Mouse (Mus musculus) right cerebral cortex, postnatal 4 days (tissue): Measurements from ENCODE around the gene Gm20715.
A peak's percentile ranks its signal among the peaks of the same experiment; 100 is the strongest.
"Not testable (repeated sequence)": the region's sequence is repeated elsewhere in the genome, so short reads cannot be mapped to it uniquely, and the experiment has no call there.

ENCODE experiments used
- DNase-seq: peaks from one replicate; pipeline ENCODE4 v3.0.0-alpha.2; 2022

The Gm20715 gene

DNA sequence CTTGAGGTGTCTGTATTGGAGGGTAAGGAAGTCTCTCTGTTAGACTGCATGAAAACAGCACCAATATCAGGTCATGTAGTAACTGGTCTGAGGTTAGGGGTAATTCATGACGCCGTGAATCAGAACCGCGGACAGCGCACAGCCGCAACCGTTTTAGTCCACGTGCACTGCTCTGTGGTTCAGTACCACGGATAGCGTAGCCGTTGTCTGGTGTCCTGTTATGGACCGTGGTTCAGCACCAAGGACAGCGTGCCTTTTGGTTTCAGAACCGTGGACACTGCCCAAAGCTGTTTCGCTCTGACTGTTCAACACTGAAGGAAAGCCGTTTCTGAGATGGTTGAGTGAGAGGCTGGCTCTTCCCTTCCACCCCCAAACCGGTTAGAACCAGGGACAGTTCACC, at the start of gene Gm20715:
TSS of gene Gm20715 (plus strand) at position 235 of the 400 bp plus-strand sequence.
- peak; percentile 76 for DNase-seq

DNA sequence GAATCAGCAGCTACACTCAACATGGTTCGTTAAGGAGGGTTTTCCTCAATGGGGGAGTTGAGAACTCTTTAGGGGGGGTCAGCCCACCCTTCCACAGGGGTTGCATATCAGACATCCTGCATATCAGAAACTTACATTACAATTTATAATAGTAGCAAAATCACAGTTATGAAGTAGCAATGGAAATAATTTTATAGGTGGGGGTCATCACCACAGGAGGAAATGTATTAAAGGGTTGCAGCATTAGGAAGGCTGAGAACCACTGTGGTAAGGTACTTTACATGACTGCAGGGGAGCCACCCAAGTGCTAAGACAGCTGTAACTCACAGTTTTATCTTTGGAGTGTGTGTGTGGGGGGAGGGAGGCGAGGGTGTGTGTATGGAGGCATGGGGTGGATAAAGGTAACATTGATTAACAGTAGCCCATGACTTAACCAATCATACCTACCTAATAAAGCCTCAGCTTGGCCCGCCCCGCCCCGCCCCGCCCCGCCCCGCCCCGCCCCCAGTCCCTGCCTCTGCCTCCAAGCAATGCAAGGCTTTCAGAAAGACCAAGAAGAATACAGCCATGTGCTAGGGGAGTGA, 49.5 kb upstream of the Gm20715 start:
- no peak for DNase-seq

DNA sequence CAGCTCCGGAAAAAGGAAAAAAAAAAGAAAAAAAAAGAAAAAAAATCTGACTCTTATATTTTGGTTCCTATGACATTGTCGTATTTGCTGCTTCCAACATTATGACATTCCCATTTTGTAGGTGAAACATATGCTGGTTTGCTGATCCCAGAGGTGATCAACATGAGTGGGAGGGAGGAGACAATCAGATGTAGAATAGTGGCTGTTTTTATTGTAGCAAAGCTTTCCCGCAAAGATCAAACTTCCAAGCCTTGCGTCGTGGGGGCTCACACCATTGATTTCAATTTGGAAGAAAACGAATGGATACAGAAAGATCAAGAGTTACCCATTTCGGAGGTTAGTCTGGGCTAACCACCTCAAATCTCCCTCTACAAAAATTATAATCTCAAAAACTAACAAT, 48.3 kb upstream of the Gm20715 start:
- no peak for DNase-seq

DNA sequence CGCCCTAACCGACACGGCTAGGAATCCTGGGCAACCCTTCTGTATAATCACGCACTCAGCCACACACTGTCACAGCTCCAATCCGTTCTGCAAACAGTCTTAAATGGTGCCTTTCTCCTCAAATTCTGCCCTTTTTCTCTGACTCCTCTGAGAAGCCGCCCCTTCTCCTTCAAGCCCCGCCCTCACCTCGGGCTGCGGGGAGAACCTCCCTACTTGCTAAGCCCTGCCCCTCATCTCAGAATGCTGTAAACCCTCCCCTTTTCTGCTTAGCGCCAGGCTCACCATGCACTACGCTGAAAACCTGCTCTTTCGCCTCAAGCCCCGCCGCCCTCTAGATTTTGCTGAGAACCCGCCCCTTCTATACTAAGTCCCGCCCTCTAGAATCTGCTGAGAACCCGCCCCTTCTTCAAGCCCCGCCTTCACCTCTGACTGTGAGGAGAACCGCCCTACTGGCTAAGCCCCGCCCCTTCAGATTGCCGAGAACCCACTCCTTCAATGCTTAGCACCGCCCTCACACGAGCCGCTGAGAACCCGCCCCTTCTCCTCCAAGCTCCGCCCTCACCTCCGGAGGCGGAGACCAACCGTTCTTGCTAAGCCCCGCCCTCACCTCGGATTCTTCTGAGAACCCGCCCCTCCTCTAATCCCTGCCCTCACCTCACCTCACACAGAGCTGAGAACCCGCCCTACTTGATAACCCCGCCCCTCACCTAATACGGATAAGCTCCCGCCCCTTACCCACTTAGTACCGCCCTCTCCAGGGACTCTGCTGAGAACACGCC, 47.6 kb upstream of the Gm20715 start:
- peak; percentile 95 for DNase-seq

DNA sequence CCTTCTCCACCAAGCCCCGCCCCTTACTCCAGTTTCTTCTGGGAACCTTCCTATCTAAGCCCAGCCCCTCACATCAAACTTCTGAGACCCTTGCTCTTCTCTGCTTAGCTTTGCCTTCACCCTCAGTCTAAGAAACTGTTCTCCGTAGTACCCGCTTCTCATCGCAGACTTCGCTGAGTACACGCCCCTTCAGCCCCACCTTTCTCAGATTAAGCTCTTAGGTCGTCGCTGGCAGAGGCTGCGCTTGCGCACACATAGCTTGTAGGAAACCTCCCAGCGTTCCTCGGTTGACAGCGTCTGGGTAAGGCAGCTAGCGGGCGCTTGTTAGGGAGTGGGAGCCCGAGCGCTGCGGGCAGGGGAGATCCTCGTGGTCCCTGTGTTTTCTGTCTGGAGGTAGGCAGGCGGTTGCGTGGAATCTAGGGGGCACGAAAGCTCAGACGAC, 47.0 kb upstream of the Gm20715 start, which contains the start of gene Zfp78:
TSS of gene Zfp78 (plus strand) at position 234 of the 442 bp plus-strand sequence.
- peak; percentile 77 for DNase-seq

DNA sequence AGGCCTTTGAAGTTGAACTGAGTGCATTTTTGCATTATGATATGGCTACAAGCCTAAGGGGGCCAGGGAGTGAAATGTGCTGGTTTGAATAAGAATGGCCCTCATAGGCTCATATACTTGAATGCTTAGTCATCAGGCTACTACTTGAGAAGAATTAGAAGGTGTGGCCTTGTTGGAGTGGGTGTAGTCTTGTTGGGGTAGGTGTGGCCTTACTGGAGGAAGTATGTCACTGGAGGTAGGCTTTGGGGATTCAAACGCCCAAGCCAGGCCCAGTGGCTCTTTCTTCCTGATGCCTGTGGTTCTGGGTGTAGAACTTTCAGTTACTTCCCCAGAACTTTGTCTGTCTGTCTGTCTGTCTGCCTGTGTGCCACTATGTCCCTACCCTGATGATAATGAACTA, 45.3 kb upstream of the Gm20715 start:
- DNase-seq, result no peak

DNA sequence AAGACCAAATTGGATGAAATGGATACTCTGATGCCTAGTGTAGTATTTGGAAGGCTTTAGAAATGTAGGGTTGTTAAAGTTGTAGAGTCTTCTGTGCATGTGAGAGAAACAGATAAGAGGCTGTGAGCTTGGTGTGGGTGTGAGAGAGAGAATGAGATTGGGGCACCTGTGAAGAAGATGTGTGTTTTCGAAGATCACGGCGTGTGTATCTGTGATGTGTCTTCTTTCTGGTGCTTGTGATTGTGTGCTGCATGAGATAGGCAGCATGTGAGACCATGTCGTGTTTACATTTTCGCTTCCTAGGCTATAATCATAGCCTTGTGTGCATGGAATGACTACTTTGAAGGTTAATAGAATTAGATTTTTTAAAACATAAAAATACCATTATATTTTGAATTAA, 42.9 kb upstream of the Gm20715 start:
- DNase-seq, result no peak

DNA sequence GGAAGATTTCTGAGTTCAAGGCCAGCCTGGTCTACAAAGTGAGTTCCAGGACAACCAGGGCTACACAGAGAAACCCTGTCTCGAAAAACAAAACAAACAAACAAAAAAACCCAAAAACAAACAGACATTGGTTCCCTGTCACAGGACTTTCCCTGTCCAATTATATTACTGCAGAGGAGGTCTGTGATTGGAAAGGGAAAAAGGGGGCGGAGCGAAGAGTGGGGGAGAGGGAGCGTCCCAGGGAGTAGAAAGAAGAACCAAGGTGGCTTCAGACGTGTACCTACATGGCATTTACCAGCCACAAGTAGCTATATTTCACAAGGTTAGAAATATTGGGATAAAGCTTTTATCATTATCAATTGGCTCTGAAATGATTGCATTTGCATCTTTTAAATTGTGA, 41.9 kb upstream of the Gm20715 start:
- not testable (repeated sequence) for DNase-seq

DNA sequence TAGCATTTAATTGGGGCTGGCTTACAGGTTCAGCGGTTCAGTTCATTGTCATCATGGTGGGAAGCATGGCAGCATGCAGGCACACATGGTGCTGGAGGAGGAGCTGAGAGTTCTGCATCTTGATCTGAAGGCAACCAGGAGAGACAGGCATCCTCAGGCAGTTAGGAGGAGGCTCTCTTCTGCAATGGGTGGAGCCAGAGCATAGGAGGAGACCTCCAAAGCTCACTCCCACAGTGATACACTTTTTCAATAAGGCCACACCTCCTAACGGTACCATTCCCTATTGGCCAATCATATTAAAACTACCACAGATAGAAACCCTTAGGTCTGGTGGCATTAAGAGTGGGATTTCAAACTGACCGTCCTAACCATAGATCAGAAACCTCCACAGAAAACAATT, 40.6 kb upstream of the Gm20715 start:
- no peak for DNase-seq

DNA sequence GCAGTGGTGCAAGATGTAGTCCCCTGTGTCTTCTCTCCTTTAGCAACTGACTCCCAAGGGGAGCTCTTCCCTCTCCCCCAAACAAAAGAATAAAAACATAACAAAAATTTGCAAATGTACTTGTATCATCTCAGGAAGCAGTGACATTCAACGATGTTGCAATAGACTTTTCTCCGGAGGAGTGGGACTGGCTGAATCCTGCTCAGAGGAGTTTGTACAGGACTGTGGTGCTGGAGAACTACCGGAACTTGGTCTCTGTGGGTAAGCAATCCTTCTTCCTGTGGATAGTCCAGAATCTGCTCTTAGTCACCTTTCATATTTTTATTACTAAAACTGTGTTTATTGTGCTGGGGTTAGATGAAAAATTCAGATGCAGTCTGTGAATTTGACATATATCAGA, 37.1 kb upstream of the Gm20715 start:
- DNase-seq, result no peak

DNA sequence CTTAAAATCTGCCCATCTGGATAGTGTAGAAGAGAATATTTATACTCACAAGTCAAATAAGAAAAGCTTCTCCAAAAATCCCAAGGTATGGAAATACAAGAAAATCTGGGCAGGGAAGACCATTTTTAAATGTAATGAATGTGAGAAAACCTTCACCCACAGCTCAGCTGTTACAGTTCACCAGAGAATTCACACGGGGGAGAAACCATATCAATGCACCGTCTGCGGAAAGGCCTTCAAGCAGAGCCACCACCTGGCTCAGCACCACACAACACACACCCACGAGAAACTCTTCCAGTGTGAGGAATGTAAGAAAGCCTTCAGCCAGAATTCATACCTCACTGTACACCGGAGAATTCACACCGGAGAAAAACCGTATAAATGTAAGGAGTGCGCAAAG, 31.6 kb upstream of the Gm20715 start:
- DNase-seq, result no peak

DNA sequence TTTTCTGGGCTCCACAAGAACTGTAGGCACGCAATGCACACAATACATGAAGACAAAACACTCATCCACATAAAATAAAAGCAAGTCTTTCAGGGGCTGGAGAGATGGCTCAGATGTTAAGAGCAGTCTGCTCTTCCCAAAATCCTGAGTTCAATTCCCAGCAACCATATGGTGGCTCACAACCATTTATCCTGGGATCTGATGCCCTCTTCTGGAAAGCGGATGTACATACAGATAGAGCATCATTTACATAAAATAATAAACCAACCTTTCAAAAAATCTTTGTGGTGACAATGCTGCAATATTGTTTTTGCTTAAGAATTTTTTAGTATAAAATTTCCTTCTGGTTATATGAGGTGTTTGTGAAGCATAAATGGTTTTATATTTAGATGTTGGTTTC, 28.6 kb upstream of the Gm20715 start:
- DNase-seq, result no peak

DNA sequence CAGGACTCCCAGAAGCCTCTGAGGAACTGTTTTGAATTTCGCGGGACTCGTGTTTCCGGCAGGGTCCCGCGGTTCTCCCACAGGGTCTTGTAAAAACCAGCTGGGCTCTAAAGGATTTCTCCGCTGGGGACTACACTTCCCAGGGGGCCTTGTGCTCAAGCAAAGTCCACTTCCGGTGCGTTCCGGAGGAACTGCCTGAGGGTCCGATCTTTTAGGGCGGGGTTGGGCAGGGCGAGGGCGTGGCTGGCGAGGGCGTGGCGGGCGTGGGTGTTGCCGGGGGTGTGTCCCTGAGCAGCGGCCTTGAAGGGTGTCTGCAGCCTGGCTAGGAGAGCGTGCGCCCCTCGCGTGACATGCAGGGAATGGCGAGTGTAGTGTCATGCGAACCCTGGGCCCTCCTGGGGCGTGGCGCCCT, 27.0 kb upstream of the Gm20715 start, which contains the start of gene Zfp28:
TSS of gene Zfp28 (plus strand) at position 252 of the 412 bp plus-strand sequence.
- peak; percentile 92 for DNase-seq

DNA sequence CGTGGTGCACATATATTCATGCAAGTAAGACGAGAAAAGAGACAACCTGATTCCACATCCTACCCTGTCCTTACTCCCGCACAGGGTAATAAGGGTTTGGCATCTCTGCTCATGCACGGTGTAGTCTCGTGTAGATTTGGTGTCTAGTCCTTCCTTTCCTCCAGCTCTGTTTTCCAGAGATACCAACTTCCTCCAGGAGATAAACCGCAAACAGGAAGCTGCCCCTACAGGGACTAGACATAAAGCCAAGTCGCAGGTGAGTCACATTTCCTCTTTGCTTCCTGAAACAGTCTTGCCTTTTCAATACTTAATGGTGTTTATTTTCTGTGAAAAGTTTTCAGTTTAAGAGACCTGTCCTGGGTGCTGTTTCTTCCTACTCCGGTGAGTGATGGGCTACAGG, 26.1 kb upstream of the Gm20715 start:
- DNase-seq, result no peak

DNA sequence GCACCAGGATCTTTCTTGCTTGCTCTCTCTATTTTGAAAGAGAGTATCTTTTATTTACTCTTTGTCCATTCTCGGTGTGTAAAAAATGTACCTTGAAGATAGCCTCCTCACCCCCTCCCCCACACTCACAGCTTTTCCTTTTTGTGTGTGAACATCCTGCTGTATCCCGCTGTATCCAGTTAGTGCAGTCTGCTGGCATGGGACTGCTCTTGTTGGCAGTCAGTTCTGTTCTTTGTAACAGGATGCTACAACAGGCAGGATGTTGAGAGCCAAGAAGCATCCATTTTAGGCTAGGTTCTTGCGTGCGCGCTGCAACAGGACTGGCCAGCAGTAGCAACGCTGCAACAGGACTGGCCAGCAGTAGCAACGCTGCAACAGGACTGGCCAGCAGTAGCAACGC, 23.1 kb upstream of the Gm20715 start:
- DNase-seq, result no peak

DNA sequence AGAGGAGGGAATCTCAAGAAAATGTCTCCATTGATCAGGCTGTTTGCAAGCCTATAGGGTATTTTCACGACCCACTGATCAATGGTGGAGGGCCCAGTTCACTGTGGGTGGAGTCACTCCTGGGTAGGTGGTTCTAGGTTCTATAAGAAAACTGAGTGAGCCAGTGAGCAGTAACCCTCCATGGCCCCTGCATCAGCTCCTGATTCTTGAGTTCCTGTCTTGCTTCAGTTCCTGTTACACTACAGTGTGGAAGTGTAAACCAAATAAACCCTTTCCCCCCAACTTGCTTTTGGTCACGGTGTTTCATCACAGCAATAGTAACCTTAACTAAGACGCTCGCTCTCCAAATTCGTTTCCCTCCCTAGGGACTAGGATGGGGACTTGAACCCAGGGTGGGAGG, 21.1 kb upstream of the Gm20715 start:
- DNase-seq, result no peak

DNA sequence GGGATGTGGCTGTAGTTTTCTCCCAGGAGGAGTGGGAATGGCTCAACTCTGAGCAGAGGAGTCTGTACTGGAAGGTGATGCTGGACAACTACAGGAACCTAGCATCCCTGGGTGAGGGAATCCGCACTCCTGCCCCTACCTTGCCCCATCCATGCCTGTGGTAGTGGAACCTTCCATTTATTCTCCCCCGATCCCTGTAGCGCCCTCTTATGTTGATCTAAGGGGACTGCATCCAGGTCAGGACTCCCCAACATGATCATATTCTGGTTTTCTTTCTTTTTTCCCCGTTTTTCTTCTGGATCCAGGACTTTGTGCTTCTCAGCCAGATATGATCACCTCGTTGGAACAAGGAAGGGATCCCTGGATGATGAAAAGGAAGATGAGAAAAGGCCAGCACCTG, 20.6 kb upstream of the Gm20715 start:
- no peak for DNase-seq

DNA sequence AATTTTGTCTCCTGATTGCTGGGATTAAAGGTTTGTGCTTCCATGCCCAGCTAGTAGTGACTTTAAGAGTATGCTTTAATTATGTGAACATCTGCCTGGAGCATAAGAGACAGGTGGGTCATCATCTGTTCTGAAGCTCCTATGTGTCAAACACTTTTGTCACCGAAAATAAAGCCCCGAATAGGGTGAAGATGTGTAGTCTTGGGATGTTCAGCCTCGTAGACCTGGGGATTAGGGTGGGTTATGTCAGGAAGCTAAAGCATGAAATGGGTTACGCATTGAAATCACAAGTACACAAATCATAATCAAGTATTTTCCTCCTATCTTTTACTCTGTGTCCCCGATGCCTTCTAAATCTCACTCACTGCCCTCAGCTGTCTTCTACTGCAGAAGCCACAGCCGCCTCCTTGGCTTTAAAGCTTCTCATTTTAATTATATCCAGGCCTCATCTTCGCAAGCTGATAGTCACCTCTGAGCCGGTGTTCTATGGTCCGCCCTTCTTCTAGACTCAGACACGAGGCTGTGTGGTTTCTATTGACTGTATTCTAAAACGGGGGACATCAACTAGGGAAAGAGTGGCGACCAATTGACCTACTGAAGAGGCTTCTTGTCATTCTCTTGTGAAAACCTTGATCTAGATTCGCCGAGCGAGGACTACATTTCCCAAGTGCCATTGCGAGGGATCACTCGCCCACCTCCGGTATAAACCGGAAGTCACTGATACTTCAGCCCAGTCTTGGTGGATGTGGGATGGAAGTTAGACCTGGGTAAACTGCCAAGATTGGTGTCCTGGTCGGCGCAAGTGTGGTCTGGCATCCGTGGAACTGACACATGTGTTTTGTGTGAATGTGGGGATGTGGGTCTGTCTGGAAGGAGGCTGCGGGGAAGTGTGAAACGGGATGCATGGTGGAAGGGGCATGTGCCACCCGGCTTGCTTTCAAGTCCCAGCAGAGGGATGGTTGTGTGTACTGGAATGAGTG, 11.8 kb upstream of the Gm20715 start, which contains the start of gene Smim17:
TSS of gene Smim17 (plus strand) at position 720 of the 980 bp plus-strand sequence.
- DNase-seq, result peak; percentile 61

DNA sequence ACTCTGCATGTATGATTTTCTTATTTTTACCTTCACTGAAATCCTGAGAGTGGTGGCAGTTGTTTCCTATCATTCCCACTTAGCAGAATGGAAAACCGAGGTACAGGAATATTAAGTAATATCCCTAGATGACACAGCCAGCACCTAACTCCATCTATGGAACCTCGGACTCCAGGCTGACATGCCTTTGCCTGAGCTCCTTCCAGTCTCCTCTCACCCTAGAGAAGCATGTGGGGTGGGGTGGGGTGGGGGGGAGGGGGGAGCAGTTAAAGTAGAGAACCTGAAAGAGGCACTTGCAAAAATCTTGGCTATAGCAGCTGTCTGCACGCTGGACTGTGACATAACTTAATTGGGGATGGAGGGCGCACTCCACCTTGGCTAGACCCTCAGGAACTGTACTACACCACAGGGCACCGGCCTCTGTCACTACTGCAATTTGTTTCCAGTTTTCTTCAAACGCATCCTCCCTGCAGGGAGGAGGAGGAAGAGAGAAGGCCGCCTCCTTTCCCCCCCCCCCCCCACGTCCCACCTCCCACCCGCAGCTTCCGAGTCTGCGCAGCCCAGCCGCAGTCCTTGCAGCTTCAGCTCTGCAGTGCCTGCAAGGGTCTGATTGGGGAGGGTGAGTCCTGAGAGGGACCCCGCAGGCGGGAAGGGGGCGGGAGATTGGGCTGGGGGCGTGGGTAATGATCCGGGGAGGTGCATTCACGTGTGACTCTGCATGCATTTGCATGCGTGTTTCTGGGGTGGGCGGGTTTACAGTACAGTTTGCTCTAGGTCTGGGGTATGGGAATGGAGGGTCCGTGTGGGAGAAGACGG, 4.8 kb downstream of the Gm20715 start:
- peak; percentile 73 for DNase-seq

DNA sequence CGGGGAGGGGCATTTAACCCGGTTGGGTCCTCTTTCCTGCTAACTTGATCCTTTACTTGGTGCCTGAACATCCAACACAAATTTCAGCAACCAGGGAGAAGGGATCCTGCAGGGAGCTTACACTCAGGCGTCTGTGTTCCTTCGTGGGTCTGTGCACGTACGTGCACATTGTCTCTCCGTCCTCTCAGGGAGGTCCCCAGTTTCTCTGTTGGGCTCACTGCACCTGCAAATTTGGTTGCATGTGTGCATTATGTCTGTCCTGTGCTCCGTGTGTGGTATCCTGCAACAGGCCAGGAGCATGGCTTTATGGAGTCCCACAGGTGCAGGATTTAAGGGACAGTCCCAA, 5.3 kb downstream of the Gm20715 start:
- no peak for DNase-seq

DNA sequence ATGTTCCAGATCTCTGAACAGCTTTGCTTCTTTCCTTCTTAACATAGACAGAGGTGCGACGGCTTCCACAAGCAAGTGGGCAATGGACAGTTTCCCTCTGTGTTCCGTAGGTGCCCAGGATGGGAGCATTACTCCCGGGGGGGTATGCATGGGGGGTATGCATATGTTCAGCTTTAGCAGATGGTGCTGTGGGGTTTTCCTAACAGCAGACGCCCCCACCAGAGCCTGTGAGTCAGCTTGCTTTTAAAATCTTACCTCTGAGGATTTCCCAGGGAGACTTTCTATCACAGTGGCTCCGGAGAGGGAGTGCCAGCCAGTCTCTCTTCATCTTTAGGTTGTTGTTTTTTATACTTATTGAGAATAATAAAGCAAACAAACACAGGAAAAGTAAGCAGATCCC, 9.8 kb downstream of the Gm20715 start:
- DNase-seq, result no peak

DNA sequence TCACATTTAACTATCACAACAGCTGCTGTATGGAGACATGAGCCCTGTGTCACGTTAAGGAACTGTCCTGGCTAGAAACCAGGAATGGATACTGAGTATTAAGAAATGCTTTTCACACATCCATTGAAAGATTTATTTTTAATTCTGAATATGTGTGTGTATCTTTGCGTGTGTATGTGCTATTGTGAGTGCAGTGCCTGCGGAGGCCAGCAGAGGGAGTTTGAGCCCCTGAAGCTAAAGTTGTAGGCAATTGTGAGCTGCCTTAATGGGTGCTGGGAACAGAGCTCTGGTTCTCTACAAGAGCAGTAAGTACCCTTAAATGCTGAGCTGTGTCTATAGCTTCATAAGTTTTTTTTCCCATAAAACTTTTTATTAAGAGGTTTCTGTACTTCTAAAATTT, 19.3 kb downstream of the Gm20715 start:
- no peak for DNase-seq
